22 mouse cellular contexts compared by ENCODE assay signal in genomic region chr6:81818573-81818972, GRCm38 (mm10).
"Had no signal": no experiment of that assay in that cellular context is flagged by ENCODE, and none has a peak within 500 bp of the region (broad histone marks: within the 10 kb centered on the region; RNA-seq: fewer than 3 reads in every experiment).

No protein-coding gene starts in this region.

- ATAC-seq: liver, postnatal 0 days; lung, postnatal 0 days had no signal

- H3K36me3 ChIP-seq: kidney, embryonic 15.5 days; limb, embryonic 12.5 days; limb, embryonic 15.5 days; midbrain, embryonic 12.5 days; neural tube, embryonic 12.5 days; neural tube, embryonic 15.5 days had no signal

- H3K9ac ChIP-seq: kidney, embryonic 15.5 days; limb, embryonic 12.5 days; limb, embryonic 15.5 days; liver, embryonic 14.5 days; liver, postnatal 0 days; lung, embryonic 14.5 days; midbrain, embryonic 12.5 days; neural tube, embryonic 12.5 days; neural tube, embryonic 15.5 days had no signal

- DNase-seq: kidney, adult 11 months; kidney, adult 8-10 months; kidney, postnatal 10 days; kidney, postnatal 36 days; liver, postnatal 0 days; lung, embryonic 14.5 days; lung, postnatal 36 days; right cerebral cortex, adult 18-20 months; right cerebral cortex, postnatal 14 days; right cerebral cortex, postnatal 4 days; thymus, adult 2 months; thymus, postnatal 14 days; thymus, postnatal 4 days had no signal

- H3K27ac ChIP-seq: kidney, embryonic 15.5 days; limb, embryonic 12.5 days; limb, embryonic 15.5 days; liver, embryonic 14.5 days; midbrain, embryonic 12.5 days; neural tube, embryonic 12.5 days; neural tube, embryonic 15.5 days; stomach, postnatal 0 days had no signal

- H3K4me3 ChIP-seq: kidney, embryonic 15.5 days; limb, embryonic 12.5 days; limb, embryonic 15.5 days; midbrain, embryonic 12.5 days; neural tube, embryonic 12.5 days; neural tube, embryonic 15.5 days had no signal

- H3K27me3 ChIP-seq: kidney, embryonic 15.5 days; limb, embryonic 15.5 days; midbrain, embryonic 12.5 days; neural tube, embryonic 12.5 days; neural tube, embryonic 15.5 days had no signal

- H3K4me1 ChIP-seq: kidney, embryonic 15.5 days; limb, embryonic 12.5 days; limb, embryonic 15.5 days; midbrain, embryonic 12.5 days; neural tube, embryonic 12.5 days; neural tube, embryonic 15.5 days had no signal

- H3K9me3 ChIP-seq: kidney, embryonic 15.5 days; limb, embryonic 12.5 days; limb, embryonic 15.5 days; midbrain, embryonic 12.5 days; neural tube, embryonic 12.5 days; neural tube, embryonic 15.5 days had no signal
